Mouse (Mus musculus): ENCODE measurements around the gene Klhl8. TPM values are rescaled to one million over a fixed set of nuclear protein-coding genes. Genes with fewer than 3 reads are reported as not detected.
"Not testable (repeated sequence)": the region's sequence is repeated elsewhere in the genome, so short reads cannot be mapped to it uniquely, and the experiment has no call there.

Gene Klhl8
- polyA plus RNA-seq (2015; fragmentation: Nextera tagmentation; extraction: Ambion mirVana), result 17.2 and 18.2 TPM in 2 replicates

DNA sequence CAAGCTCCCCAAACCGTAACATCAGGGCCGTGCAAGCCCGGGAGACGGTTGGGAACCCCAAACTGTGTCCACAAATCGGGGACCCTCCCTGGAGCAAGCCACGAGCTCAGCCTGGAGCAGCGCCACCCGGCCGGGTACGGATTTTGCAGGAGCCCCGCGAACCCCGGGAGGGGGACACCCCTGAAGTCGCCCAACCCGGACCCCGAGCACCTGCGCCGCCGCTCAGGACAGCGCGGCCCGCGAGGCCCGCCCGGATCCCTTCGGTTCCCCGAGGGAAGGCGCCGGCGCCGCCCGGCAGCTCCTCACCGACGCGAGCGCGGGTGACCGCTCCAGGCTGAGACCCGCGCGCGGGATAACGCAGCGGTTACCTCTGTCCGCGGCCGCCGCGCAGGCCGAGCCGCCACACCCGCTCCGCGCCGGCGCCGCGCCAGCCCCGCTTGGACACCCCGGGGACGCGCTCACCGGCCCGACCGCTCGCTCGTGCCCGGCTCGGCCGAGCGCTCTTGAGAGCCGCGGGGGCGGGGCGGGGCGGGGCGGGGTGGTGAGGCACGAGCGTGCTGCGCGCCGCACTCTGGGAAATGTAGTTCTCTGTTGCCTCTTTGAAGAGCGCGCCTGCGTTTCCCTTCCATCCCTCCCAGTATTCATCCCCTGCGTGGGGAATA is at the start of gene Klhl8:
TSS of gene Klhl8 (minus strand) at position 512 of the 662 bp plus-strand sequence.
- WGBS, result under 1% methylated on average over 83 of the region's 86 CpGs
- peak; percentile 95 for ATAC-seq (ENCODE audit: insufficient number of reproducible peaks, low FRiP score, low TSS enrichment, low read depth)
- Histone ChIP-seq H3K4me3 (replicated peaks) (peak within 1 kb of the TSS; percentile 87), H3K4me1 (peaks cover 8% of the 10 kb centered on the region; the same call in 1 of the 2 replicates), H3K36me3 (no peaks in the 10 kb centered on the region), H3K9ac (peak within 1 kb of the TSS; percentile 74), H3K27me3 (no peaks in the 10 kb centered on the region), H3K27ac (replicated peaks) (no peak within 1 kb of the TSS; the same call in 1 of the 2 replicates), H3K4me2 (replicated peaks) (peak within 1 kb of the TSS; percentile 72), H3K9me3 (replicated peaks) (no peaks in the 10 kb centered on the region)

DNA sequence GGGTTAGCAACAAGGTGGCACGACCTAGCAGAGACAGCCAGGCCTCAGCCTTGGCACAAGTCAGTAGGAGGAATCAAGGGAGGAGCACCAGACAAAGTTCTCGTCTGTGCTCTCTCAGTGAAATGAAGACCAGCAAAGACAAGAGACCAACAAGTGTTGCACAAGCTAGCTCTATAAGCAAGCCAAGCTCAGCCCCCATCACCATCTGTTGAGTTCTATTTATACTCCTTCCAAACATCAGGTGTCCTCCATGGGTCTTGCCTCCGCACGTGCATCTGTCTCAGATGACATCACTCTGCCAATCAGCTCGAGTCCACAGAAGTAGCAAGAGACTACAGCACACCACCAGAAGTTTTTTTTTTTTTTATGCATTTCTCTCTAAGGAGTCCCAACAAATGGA is 43.6 kb upstream of the Klhl8 start:
- H3K4me1 ChIP-seq, result peaks cover 4% of the 10 kb centered on the region; the same call in 1 of the 2 replicates
- H3K36me3 ChIP-seq, result no peaks in the 10 kb centered on the region
- no peaks in the 10 kb centered on the region for H3K27me3 ChIP-seq
- H3K9ac ChIP-seq, result no peak overlapping the region
- no peak overlapping the region for H3K4me3 ChIP-seq (replicated peaks)
- WGBS, result 72% methylated on average over 5 of the region's 5 CpGs
- H3K4me2 ChIP-seq (replicated peaks), result no peak overlapping the region
- H3K27ac ChIP-seq (replicated peaks), result no peak overlapping the region
- no peaks in the 10 kb centered on the region for H3K9me3 ChIP-seq (replicated peaks)
- ATAC-seq (ENCODE audit: insufficient number of reproducible peaks, low FRiP score, low TSS enrichment, low read depth), result no peak

DNA sequence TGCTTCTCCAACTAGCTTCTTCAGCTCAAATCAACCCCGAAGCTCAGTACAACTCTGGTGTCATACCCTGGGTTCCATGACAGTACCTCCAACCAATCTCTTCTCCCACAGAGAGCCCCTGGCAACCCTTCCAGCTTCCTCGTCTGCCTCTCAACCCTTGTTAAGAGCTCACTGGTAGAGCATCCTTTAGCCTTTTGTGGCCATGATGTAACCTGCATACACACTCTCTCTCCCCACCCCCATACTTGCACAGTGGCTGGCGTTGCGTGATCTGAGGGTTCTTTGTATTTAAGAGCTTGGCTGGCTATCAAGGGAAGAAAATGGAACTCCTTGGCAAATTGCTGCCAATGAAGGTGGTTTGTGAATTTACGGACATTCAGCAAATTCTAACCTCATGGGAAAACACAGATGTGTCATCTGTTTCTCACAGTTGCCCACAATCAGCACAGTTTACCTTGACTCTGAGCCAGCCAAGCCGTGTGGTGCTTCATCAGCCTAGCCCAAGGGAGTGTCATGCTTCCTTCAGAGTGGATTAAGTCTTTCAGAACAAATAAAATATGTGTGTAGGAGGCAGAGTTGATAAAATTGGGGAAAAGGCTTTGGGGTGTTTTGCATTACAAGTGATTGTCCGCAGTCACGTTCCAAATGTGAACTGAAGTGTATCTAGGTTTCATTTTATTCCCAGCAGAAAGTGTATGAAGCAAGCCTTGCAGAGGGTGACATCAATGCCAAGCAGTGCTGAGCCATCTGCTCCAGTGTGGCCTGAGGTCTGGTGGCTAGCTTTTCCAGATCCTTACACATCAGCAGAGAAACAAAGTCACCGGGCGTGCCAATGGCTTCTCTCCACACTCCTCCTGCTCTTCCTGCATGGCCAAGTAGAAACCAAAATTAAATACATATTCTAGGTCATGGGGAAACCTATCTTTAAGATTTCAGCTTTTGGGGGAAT is 42.4 kb upstream of the Klhl8 start:
- no peak for ATAC-seq (ENCODE audit: insufficient number of reproducible peaks, low FRiP score, low TSS enrichment, low read depth)
- H3K36me3 ChIP-seq, result no peaks in the 10 kb centered on the region
- no peaks in the 10 kb centered on the region for H3K27me3 ChIP-seq
- 62% methylated on average over 10 of the region's 10 CpGs for WGBS
- no peak overlapping the region for H3K4me2 ChIP-seq (replicated peaks)
- H3K27ac ChIP-seq (replicated peaks), result no peak overlapping the region
- no peak overlapping the region for H3K9ac ChIP-seq
- no peaks in the 10 kb centered on the region for H3K9me3 ChIP-seq (replicated peaks)
- H3K4me3 ChIP-seq (replicated peaks), result no peak overlapping the region
- peaks cover 4% of the 10 kb centered on the region; the same call in 1 of the 2 replicates for H3K4me1 ChIP-seq

DNA sequence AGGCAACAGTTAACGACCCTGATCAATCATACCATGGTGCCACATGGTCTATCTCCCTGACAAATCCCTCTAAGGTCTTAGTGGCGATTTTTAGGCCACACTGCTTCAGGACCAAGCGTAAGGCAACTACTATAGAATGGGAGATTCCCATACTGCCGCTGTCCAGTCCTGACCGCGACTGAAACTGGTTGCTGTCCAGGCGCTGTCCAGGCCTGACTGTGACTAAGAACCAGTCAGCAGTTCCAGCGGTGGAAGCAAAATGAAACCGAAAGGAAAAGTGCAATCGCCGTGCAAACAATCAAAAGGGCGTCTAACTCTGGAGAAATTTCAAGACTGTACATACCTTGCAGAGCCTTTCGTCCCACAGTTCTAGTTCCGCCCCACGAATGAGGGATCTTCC is 39.1 kb upstream of the Klhl8 start:
- H3K4me1 ChIP-seq; H3K4me3 ChIP-seq (replicated peaks); ATAC-seq (ENCODE audit: insufficient number of reproducible peaks, low FRiP score, low TSS enrichment, low read depth); H3K27me3 ChIP-seq; H3K36me3 ChIP-seq; H3K9me3 ChIP-seq (replicated peaks); H3K9ac ChIP-seq; H3K4me2 ChIP-seq (replicated peaks); H3K27ac ChIP-seq (replicated peaks): not testable (repeated sequence)
- 92% methylated on average over 15 of the region's 15 CpGs for WGBS

DNA sequence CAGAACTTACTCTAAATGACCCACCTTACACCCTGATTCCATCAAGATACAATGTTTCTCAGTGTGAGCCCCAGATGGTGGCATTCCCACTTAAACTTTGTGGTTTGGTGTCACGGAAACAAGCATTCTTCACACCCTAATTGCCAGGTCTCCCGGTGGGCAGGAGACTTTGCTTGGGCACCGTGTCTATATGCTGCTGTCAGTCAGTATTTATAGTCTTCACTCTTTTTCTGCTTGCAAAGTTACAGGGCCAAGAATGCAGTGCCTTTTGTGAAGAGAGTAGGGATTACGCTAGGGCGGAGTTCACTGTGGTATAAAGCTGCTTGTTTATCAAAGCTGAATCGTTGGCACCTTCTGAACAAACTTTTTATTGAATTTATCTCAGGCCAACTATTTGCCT is 32.1 kb upstream of the Klhl8 start:
- no peaks in the 10 kb centered on the region for H3K36me3 ChIP-seq
- H3K9ac ChIP-seq, result no peak overlapping the region
- no peak overlapping the region for H3K27ac ChIP-seq (replicated peaks)
- ATAC-seq (ENCODE audit: insufficient number of reproducible peaks, low FRiP score, low TSS enrichment, low read depth), result no peak
- no peak overlapping the region for H3K4me3 ChIP-seq (replicated peaks)
- no peaks in the 10 kb centered on the region for H3K9me3 ChIP-seq (replicated peaks)
- H3K4me2 ChIP-seq (replicated peaks), result no peak overlapping the region
- WGBS, result 41% methylated on average over 6 of the region's 6 CpGs
- H3K27me3 ChIP-seq, result no peaks in the 10 kb centered on the region
- H3K4me1 ChIP-seq, result peaks cover 3% of the 10 kb centered on the region; the same call in 1 of the 2 replicates

DNA sequence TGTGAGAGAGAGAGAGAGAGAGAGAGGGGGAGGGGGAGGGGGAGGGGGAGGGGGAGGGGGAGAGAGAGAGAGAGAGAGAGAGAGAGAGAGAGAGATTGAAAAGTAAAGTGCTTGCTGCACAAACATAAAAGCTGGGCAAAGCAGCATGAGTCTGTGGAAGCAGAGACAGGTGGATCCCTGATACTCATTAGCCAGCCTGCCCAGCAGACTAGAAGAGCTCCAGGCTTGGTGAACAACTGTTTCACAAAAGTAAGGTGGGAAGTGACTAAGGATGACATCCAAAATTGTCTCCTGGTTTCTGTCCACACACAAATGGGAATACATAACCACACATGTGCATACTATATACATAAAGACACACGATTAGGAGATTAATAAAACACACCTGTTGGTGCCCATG is 28.8 kb upstream of the Klhl8 start:
- H3K27me3 ChIP-seq, result no peaks in the 10 kb centered on the region
- 49% methylated on average over 1 of the region's 1 CpGs for WGBS
- H3K9ac ChIP-seq, result no peak overlapping the region
- H3K27ac ChIP-seq (replicated peaks), result no peak overlapping the region
- no peak overlapping the region for H3K4me3 ChIP-seq (replicated peaks)
- H3K36me3 ChIP-seq, result no peaks in the 10 kb centered on the region
- no peak for ATAC-seq (ENCODE audit: insufficient number of reproducible peaks, low FRiP score, low TSS enrichment, low read depth)
- H3K4me2 ChIP-seq (replicated peaks), result no peak overlapping the region
- peaks cover 3% of the 10 kb centered on the region; the same call in 1 of the 2 replicates for H3K4me1 ChIP-seq
- H3K9me3 ChIP-seq (replicated peaks), result no peaks in the 10 kb centered on the region

DNA sequence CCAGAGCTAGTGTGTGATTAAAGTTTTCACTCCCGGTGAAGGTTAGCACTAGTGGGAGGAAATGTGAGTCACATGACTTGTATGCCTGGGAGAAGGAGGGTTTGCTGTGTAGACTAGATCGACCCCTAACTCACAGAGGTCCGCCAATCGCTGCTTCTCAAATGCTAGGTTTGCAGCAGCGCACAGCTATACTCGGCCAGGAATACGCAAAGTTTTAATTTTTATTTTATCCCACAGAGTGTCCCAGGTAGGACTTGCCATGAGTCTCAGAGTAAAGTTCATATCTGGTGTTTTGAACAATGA is 28.2 kb upstream of the Klhl8 start:
- H3K4me3 ChIP-seq (replicated peaks), result no peak overlapping the region
- H3K4me1 ChIP-seq, result peaks cover 3% of the 10 kb centered on the region; the same call in 1 of the 2 replicates
- no peak overlapping the region for H3K4me2 ChIP-seq (replicated peaks)
- H3K36me3 ChIP-seq, result no peaks in the 10 kb centered on the region
- ATAC-seq (ENCODE audit: insufficient number of reproducible peaks, low FRiP score, low TSS enrichment, low read depth), result no peak
- H3K9me3 ChIP-seq (replicated peaks), result no peaks in the 10 kb centered on the region
- WGBS, result 70% methylated on average over 7 of the region's 7 CpGs
- H3K27me3 ChIP-seq, result no peaks in the 10 kb centered on the region
- H3K27ac ChIP-seq (replicated peaks), result no peak overlapping the region
- no peak overlapping the region for H3K9ac ChIP-seq

DNA sequence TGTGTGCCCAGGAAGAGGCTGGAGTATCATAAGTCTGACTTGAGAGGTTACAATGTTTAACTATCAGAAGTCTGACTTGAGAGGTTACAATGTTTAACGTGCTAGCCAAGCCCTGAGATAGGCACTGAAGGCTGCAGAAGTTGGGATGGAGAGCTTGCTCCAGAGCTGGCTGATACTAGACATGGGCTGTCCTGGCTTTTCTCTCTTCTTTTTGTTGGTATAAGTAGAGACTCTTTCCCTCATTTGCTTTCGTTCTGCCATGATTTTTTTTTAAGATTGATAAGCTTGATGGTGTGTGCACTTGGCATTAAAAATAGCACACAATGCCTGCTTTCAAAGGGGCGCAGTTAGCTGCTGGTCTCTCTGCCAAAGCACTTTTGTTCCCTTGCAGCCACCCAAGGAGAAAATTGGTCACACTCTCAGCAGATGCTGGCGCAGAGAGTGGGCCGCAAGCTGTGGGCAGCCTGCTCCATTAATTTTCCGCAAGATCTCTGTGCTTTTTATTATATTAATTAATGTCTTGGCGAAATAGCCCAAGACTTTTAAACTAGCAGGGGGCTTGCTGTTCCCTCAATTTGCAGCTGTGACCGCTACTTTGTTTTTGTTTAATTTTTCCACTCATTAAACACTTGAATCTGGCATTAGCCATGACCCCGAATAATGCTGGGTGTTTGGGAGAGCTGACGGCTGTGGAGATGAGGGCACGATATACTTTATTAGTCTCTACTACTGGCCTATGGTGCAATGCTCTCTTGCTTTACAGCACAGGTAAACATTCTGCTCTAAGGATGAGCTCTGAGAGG is 27.7 kb upstream of the Klhl8 start:
- H3K4me1 ChIP-seq, result peaks cover 3% of the 10 kb centered on the region; the same call in 1 of the 2 replicates
- no peak overlapping the region for H3K4me3 ChIP-seq (replicated peaks)
- no peak overlapping the region for H3K4me2 ChIP-seq (replicated peaks)
- H3K27me3 ChIP-seq, result no peaks in the 10 kb centered on the region
- H3K27ac ChIP-seq (replicated peaks), result no peak overlapping the region
- H3K9me3 ChIP-seq (replicated peaks), result no peaks in the 10 kb centered on the region
- no peaks in the 10 kb centered on the region for H3K36me3 ChIP-seq
- ATAC-seq (ENCODE audit: insufficient number of reproducible peaks, low FRiP score, low TSS enrichment, low read depth), result no peak
- 45% methylated on average over 11 of the region's 11 CpGs for WGBS
- no peak overlapping the region for H3K9ac ChIP-seq

DNA sequence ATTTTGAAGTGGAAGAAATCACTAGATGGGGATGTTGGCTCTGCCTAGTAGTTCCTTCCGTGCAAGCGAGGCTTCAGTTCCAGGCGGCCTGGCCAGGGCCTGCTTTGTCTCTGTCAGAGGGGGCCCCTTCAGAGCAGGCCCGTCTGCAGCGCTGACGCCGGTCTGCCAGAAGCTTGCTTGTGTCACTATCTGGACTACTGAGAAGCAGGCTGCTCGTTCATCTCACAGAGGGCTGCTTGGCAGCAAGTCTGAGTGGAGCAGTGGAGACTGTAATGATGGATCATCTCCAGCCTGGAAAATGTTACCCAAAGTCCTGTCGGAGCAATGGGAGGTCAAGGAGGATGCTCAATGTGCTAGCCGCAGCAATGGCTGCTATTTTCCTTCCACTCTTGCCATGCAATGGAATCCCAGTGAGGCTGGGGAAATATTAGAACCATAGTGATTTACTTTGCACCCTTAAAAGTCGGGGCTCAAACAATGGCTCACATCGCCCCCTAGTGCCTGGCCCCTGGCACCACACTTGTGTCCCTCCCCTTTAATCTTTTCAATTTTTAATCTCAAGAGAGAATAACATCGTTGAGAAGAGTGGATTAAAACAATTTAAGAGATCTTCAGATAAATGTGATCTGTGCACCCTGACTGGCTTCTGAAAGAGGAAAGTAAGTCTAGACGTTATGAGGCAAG is 26.0 kb upstream of the Klhl8 start:
- WGBS, result 55% methylated on average over 14 of the region's 14 CpGs
- no peak overlapping the region for H3K9ac ChIP-seq
- H3K4me3 ChIP-seq (replicated peaks), result no peak overlapping the region
- no peaks in the 10 kb centered on the region for H3K27me3 ChIP-seq
- no peak overlapping the region for H3K27ac ChIP-seq (replicated peaks)
- no peak for ATAC-seq (ENCODE audit: insufficient number of reproducible peaks, low FRiP score, low TSS enrichment, low read depth)
- no peaks in the 10 kb centered on the region for H3K9me3 ChIP-seq (replicated peaks)
- peaks cover 3% of the 10 kb centered on the region; the same call in 1 of the 2 replicates for H3K4me1 ChIP-seq
- no peak overlapping the region for H3K4me2 ChIP-seq (replicated peaks)
- no peaks in the 10 kb centered on the region for H3K36me3 ChIP-seq

DNA sequence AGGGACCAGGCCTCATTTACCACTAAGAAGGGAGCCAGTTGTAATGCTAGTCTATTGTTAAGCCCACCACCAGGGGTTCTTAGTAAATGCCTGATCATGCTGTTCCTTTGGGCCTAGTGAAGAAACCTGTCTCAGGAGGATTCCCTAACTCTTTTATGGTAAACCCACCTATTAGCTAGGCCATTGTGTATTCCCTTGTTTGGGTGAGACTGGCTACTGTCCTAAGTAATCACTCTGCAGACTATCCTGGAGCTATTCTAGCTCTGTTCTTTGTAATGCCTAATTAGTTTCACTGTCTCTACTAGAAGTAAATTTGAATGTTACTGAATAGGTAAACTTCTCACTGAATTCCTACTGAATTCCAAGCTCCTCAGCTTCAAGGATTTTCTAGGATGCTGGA is 20.9 kb upstream of the Klhl8 start:
- not testable (repeated sequence) for H3K9ac ChIP-seq; H3K4me2 ChIP-seq (replicated peaks); H3K36me3 ChIP-seq; H3K4me3 ChIP-seq (replicated peaks); H3K9me3 ChIP-seq (replicated peaks); ATAC-seq (ENCODE audit: insufficient number of reproducible peaks, low FRiP score, low TSS enrichment, low read depth); H3K27ac ChIP-seq (replicated peaks); H3K4me1 ChIP-seq; H3K27me3 ChIP-seq
